ENCODE assay signal across 8 mouse cellular contexts in genomic region chrX:75673586-75673919, GRCm38 (mm10).
DNase-seq lines count a peak whose midpoint lies in the region; ATAC-seq and TF ChIP-seq lines count a peak whose summit lies in the region.

No protein-coding gene starts in this region.

- H3K27ac ChIP-seq in kidney, embryonic 16.5 days (ENCODE audit: low read length): no peak overlapping the region
- H3K27ac ChIP-seq in bone marrow macrophage, adult 2 months (ENCODE audit: insufficient read depth, low read depth, low read length): peak overlapping the region; percentile 26; the same call in 1 of the 2 replicates
- H3K27ac ChIP-seq in hindbrain, embryonic 10.5 days: peak overlapping the region; percentile 79
- H3K27ac ChIP-seq in midbrain, embryonic 12.5 days (replicated peaks): no peak overlapping the region

- TF ChIP-seq CTCF in bone marrow macrophage, adult 2 months (IDR thresholded peaks at IDR 0.05; ENCODE audit: low read depth, low read length): no peak

- H3K4me3 ChIP-seq in kidney, embryonic 16.5 days (ENCODE audit: low read length): peak overlapping the region; percentile 29
- peak overlapping the region; percentile 41 for H3K4me3 ChIP-seq in bone marrow macrophage, adult 2 months (ENCODE audit: insufficient read depth, low read length)
- peak overlapping the region; percentile 30 for H3K4me3 ChIP-seq in hindbrain, embryonic 10.5 days
- peak overlapping the region; percentile 17; the same call in 1 of the 2 replicates for H3K4me3 ChIP-seq in midbrain, embryonic 12.5 days

- 53% methylated on average over 13 of the region's 13 CpGs for WGBS in kidney, embryonic 16.5 days
- WGBS in hindbrain, embryonic 10.5 days: 40% methylated on average over 13 of the region's 13 CpGs
- 58% methylated on average over 13 of the region's 13 CpGs for WGBS in midbrain, embryonic 12.5 days

- peak overlapping the region; percentile 48 for H3K9ac ChIP-seq in kidney, embryonic 16.5 days (replicated peaks; ENCODE audit: low read length)
- 0 out of 2 replicates have a peak overlapping the region, but pooled peaks have one; percentile 4 for H3K9ac ChIP-seq in midbrain, embryonic 12.5 days (replicated peaks)

- peak overlapping the region; percentile 40 for H3K4me2 ChIP-seq in kidney, embryonic 16.5 days (replicated peaks; ENCODE audit: low read depth, low read length)
- peak overlapping the region; percentile 31 for H3K4me2 ChIP-seq in midbrain, embryonic 12.5 days (replicated peaks)

- ATAC-seq in kidney, embryonic 16.5 days (ENCODE audit: low FRiP score, low TSS enrichment): no peak; the same call in 1 of the 2 replicates
- no peak; the same call in 1 of the 2 replicates for ATAC-seq in midbrain, embryonic 12.5 days (ENCODE audit: low FRiP score, low read depth)

- peaks cover 14% of the 10 kb centered on the region for H3K9me3 ChIP-seq in kidney, embryonic 16.5 days (ENCODE audit: low read length)
- H3K9me3 ChIP-seq in hindbrain, embryonic 10.5 days: peaks cover 16% of the 10 kb centered on the region; the same call in 1 of the 2 replicates
- no peaks in the 10 kb centered on the region for H3K9me3 ChIP-seq in midbrain, embryonic 12.5 days

- no peaks in the 10 kb centered on the region for H3K4me1 ChIP-seq in kidney, embryonic 16.5 days (ENCODE audit: insufficient read depth, low read length)
- H3K4me1 ChIP-seq in bone marrow macrophage, adult 2 months (ENCODE audit: control insufficient read depth, insufficient read depth, low read length): no peaks in the 10 kb centered on the region
- no peaks in the 10 kb centered on the region for H3K4me1 ChIP-seq in hindbrain, embryonic 10.5 days (replicated peaks)
- no peaks in the 10 kb centered on the region for H3K4me1 ChIP-seq in midbrain, embryonic 12.5 days

- no peak for TF ChIP-seq POLR2A in bone marrow macrophage, adult 2 months (IDR thresholded peaks at IDR 0.05; ENCODE audit: borderline replicate concordance, low read depth, low read length)

- no peaks in the 10 kb centered on the region for H3K36me3 ChIP-seq in kidney, embryonic 16.5 days (ENCODE audit: insufficient read depth, low read length)
- no peaks in the 10 kb centered on the region for H3K36me3 ChIP-seq in hindbrain, embryonic 10.5 days
- H3K36me3 ChIP-seq in midbrain, embryonic 12.5 days: no peaks in the 10 kb centered on the region

- no peaks in the 10 kb centered on the region for H3K27me3 ChIP-seq in kidney, embryonic 16.5 days (ENCODE audit: insufficient read depth, low read length)
- no peaks in the 10 kb centered on the region for H3K27me3 ChIP-seq in hindbrain, embryonic 10.5 days (ENCODE audit: insufficient read depth, poor library complexity, severe bottlenecking)
- no peaks in the 10 kb centered on the region for H3K27me3 ChIP-seq in midbrain, embryonic 12.5 days

- DNase-seq in kidney, postnatal 4 days: no peak
- DNase-seq in hindbrain, embryonic 10.5 days (ENCODE audit: low spot score): no peak
- DNase-seq in adrenal gland, adult 8-10 months: no peak
- DNase-seq in right cerebral cortex, postnatal 36 days (ENCODE audit: low spot score in 2 of 2): no peak
- DNase-seq in left cerebral cortex, adult 11 months (ENCODE audit: low spot score): no peak

Comparison
In these comparisons a context has a peak if more than half of its experiments do, and no peak if none do; other contexts are left out.
1. H3K27ac ChIP-seq: peak in bone marrow macrophage, adult 2 months (single experiment) and hindbrain, embryonic 10.5 days (single experiment); none in kidney, embryonic 16.5 days (single experiment) and midbrain, embryonic 12.5 days (single experiment).
2. Peak in every context shown above with its lines, with median percentiles within 50 percentile points of each other: H3K4me3 ChIP-seq.